Mouse (Mus musculus): ENCODE measurements around the gene C1rl.
"Not testable (repeated sequence)": the region's sequence is repeated elsewhere in the genome, so short reads cannot be mapped to it uniquely, and the experiment has no call there.

C1rl gene

DNA sequence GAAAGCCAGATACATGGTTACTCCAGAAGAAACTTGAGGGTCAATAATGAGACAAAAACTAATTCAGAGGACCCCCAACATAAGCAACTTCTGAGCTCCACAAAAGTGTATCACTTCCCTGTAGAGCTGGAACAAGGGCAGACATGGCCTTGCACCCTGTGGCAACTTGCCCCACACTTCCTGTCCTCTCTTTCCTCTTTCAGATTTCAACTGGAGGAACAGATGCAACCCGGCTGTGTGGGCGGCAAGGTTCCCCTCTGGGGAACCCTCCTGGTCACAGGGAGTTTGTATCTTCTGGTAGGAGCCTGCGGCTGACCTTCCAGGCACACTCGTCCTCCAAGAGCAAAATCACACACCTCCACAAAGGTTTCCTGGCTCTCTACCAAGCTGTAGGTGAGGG is 12.1 kb downstream of the C1rl start:
- DNase-seq (ENCODE audit: low spot score), result no peak

DNA sequence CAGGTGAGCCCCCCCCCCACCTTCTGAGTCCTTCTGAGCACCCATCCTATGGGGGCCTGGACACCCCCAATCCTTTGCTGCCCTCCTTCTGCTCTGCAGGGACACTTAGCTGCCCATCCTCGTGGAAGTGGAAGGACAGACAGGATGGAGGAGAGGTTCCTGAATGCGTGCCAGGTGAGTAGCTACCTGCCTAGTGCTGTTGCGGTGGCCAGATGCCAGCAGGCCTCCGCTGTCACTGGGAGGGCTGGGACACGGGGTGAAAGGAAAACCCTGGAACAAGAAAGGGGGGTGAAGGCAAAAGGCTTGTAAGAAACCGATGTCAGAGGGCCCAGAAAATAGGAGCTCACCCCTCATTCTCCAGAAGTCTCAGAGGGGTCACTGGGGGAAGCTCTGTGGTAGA is 14.1 kb downstream of the C1rl start:
- no peak for DNase-seq (ENCODE audit: low spot score)

DNA sequence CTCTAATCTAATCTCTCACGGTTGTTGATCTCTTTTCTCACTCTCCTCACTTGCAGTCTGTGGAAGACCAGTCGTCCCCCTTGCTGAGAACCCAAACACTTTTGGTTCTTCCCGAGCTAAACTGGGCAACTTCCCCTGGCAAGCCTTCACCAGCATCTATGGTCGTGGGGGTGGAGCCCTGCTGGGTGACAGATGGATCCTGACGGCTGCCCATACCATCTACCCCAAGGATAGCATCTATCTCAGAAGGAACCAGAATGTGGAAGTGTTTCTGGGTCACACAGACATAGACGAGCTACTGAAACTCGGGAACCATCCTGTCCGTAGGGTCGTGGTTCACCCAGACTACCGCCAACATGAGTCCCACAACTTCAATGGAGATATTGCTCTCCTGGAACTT is 15.4 kb downstream of the C1rl start:
- DNase-seq (ENCODE audit: low spot score), result no peak

DNA sequence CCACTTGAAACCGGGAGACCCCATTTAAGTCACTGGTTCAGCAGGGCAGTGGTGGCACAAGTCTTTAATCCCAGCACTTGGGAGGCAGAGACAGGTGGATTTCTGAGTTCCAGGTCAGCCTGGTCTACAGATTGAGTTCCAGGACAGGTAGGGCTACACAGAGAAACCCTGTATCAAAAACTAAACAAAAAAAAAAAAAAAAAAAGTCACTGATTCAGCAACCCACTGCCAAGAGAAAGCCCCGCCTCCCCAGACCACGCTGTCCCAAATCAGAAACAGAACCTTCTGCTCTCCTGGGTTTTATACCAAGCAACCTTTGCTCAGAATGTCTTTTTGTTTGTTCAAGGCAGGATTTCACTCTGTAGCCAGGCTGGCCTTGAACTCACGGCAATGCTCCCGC is 16.3 kb downstream of the C1rl start:
- not testable (repeated sequence) for DNase-seq (ENCODE audit: low spot score)

DNA sequence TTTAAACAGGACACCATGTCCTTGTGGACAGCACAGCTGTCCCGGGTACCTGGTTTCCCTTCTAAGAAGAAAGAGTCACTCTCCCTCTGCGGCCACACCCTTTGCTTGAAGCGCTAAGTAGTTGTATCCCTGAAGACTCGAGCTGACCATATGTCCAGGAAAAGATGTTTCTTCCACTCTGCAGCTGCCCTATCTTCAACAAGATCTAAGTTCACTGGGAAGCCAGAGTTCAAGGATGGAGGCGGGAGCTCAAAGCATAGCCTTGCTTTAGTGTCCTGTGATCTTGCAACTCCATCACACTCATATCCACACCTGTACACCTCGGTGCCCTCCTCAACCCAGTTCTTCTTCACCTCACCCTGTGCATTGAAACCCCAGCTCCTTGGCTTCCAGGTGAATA is 19.0 kb downstream of the C1rl start:
- DNase-seq (ENCODE audit: low spot score), result no peak

DNA sequence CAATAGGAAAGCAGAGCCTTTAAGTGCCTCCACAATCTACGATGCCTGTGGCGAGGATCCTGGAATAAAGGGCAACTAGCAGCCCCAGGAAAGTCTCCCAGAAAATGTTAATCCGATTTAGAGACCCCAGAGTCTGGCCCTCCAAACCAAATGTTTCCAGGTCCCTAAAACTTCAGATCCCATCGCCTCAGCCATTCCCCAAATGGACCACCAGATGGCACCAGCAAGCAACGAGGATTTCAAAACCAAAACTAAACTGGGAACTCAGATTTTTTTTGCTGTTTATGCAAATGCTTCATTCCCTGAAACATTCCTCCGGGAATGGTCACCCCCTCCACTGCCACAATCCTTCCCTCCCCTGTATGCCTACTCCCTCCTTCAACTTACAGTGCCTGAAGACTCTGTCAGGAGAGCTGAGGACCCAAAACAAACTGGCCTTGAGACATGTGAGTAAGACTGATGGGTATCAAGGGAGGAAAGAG is 19.5 kb downstream of the C1rl start, which contains the start of gene C1ra:
C1ra (plus strand) TSS at position 51 of the 482 bp plus-strand sequence.
- DNase-seq (ENCODE audit: low spot score), result peak; percentile 37

DNA sequence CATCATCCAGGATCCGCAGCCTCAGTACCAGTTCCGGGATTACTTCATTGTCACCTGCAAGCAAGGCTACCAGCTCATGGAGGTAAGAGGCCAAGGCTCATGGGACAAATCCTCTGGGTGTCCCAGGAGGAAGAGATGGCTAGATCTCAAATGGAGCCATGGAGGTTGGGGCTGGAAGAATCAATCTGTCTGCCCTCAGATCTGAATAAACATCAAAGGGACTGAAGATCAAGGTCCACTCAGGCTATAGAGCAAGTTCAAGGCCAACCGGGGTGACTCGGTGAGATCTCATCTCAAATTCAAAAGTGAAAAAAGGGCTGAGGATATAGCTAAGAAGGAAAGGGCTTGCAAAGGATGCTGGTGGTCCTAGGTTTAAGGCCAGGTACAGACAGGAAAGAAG is 24.8 kb downstream of the C1rl start:
- DNase-seq (ENCODE audit: low spot score), result not testable (repeated sequence)

DNA sequence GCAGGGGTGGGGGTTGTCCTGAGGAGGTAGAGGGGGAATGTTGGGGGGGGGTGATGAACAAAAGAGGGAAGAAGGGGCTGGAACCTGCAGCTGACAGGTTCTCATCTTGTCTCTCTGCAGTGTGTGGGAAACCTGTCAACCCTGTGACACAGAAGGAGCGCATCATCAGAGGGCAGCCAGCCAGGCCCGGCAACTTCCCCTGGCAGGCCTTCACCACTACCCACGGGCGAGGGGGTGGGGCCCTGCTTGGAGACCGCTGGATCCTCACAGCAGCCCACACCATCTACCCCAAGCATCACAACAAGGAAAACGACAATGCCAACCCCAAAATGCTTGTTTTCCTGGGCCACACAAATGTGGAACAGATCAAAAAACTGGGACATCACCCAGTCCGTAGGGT is 29.2 kb downstream of the C1rl start:
- DNase-seq (ENCODE audit: low spot score), result not testable (repeated sequence)

DNA sequence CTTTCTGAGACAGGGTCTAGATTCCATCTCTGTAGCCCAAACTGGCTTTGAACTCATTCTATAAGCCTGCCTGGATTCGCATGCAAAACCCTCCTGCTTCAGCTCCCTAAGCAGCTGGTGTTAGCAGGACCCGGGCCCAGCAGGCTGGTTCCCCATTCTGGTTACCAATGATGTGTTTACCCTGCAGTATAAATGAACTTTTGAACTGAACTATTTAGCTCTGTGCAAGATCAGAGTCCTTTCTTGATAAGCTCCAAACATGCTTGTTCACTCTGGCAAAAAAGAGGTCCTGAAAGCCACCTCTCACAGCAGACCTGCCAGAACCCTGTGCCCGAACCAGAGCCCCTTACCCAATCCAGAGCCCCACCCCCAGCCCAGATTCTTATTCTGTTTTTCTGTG is 35.0 kb downstream of the C1rl start:
- no peak for DNase-seq (ENCODE audit: low spot score)

DNA sequence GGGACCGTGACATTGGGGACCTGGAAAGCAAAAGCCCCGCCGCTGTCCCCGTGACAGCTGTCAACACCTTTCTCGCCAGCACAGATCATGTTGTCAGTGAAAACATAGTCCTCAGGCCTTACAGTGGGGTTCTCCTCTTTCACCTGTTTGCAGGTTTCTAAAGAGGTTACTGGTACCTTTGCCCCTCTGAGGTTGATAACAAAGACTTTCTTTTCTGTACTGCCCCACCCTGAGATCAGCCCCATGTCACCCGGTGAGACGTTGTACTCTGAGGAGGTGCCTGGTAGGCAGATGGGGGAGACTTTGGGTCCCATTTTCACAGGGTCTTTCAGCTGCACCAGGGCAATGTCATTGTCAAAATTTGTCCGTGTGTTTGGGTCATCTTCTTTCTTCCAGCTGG is 38.2 kb downstream of the C1rl start:
- no peak for DNase-seq (ENCODE audit: low spot score)

DNA sequence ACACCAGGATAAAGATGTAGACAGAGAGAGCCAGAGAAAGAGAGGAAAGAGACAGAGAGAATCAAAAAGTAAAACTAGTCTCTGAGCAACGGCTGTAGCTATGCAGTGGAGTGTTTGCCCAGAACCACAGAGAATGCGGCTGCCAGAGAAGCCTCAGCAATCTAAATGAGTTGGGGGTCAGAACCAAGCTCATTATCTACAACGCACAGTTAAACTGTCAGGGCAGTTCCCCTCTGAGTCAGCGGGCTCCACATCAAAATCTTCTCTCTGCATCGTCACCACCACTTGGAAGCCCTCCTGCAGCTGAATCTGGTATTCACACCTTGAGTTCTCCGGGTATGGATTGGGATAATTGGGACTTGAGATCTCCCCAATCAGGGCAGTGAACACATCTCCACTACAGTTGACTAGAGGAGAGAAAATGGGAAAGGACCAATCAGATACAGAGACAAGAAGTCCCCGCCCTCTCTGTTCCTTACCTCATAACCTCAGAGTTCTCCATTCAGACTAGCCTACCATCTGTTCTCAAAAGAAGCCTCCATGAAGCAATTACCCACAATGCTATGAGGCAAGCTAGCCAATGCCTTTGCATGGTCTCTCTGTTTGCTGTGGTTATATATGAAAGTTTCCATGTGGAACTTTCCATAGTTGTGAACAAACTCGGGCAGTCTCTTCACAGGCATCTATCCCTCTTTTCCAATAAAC is 43.4 kb downstream of the C1rl start:
- not testable (repeated sequence) for DNase-seq (ENCODE audit: low spot score)

DNA sequence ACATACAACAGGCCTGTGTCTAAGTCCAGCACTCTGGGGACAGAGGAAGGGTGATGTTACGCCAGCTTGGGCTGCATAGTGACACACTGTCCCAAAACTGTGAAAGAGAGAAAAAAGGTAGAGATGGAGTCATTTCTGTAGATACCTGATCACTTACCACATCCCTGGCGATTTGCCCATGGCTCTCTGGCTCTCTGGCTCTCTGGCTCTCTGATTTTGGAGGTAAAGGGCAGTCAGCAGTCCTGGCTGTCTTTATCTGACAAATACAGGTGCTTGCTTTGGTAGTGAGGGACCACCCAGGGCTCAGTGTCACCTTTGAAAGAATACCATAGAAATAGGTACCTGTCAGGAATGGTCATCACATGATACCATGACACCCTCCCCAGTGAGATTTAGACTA is 48.3 kb downstream of the C1rl start:
- DNase-seq (ENCODE audit: low spot score), result not testable (repeated sequence)

DNA sequence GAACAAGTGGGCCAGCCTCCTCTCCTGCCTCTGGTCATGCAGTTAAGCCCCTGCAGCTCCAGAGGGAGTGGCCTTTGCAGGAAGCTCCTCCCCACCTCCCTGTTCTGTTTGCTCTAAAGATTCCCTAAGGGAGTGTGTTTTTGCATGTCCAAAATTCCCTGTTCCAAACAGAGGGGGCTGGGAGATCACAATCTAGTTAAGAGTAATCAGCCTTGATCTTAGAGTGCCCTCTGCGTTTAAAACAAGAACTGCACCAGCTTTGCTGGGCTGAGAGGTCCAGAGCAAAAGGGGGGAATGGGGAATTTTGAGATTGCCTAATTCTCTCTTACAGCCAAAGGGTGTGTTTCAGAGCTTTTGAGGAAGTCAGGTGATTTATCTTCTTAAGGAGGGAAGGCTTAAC is 49.4 kb downstream of the C1rl start, which contains the start of gene C1s1:
C1s1 (minus strand) TSS at position 76 of the 400 bp plus-strand sequence.
- DNase-seq (ENCODE audit: low spot score), result not testable (repeated sequence)

DNA sequence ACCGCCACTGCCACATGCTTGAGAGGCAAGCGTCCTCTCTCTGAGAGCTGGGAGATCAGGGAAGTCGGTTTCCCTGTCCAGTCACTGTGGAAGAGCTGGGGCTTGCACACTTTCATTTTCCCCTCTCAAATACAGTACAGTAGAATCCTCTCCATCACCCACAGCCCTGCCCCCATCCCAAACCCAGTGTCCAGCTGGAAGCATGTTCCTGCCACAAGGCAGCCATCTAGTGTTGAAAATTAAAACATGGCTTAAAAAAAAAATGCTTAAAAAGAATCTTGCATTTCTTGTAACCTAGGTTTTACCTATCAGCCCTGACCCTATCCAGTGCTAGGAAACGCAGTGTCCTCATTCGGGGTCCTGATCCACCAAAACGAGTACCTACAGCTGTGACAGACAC is 51.6 kb downstream of the C1rl start:
- DNase-seq (ENCODE audit: low spot score), result no peak

DNA sequence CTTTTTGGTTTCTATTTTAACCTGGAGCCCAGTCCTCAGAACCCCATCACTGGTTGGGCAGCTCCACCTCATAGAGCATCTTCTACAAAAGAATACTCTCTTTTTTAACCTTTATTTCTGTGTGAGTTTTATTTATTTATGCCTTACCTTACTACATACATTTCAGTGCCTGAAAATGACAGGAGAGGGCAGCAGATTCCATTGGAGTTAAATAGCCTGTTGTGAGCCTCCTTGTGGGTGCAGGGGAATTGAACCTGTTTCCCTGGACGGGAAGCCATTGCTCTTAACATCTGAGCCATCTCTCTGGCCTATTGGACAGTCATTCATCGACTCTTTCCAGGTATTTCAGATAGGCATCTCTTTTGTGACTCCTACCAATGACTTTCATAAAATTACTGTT is 52.5 kb downstream of the C1rl start:
- DNase-seq (ENCODE audit: low spot score), result no peak

DNA sequence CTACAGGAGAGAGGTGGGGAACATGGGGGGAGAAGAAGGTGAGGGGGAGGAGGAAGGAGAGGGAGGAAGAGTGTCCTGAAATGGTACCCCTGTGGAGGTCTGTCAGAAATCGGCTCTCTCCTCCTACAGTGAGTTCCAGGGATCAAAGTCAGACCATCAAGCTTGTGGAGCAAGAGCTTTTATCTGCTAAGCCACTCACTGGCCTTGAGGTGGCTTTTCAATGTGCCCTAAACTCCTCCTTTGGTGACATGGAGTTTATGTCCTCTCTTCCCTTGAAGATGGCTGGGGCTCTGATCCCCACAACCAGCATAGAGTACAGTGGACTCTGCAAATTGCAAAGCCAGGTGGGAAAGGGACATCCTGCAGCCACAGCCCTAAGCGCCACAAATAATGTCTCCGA is 55.1 kb downstream of the C1rl start:
- not testable (repeated sequence) for DNase-seq (ENCODE audit: low spot score)

DNA sequence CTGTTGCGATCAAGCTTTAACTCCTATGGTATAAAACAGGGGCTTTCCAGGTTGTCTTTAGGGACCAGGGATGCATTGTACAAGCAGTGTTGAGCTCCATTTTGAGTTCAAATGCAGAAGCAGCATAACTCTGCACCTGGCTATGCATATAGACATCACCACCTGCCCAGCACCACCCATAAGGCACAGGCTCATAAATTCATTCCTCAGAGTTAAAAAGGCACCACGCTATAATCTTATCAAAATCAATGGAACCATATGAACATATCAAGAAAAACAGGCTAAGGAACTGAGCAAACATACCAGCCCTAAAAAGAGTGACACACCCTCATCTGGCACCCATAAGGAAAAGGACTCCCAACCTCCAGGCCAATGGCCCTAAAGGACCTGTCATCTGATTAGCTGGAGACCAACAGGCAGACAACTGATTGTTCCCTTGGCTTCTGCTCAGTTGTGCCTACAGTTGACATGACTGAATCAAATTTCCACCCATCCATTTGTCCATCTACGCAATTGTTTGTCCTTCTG is 56.2 kb downstream of the C1rl start:
- DNase-seq (ENCODE audit: low spot score), result no peak

DNA sequence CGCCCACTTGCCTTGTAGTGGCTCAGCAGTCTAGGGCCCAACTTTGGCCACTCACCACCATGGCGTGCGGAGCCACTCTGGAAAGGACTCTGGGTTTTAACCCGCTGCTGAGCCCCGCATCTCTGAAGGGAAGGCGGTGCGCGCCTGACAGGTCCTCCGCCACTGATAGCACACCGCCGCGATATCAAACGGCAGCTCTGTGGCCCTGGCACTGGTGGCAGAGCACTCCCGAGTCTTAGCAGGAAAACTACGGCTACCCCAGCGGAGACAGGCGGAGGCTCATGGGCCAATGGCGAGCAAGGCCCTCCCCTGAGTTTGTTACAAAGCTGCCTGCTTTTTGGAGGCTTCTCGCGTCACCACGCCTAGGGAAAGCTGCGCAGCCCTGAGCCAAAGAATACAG is 59.9 kb downstream of the C1rl start:
- no peak for DNase-seq (ENCODE audit: low spot score)

DNA sequence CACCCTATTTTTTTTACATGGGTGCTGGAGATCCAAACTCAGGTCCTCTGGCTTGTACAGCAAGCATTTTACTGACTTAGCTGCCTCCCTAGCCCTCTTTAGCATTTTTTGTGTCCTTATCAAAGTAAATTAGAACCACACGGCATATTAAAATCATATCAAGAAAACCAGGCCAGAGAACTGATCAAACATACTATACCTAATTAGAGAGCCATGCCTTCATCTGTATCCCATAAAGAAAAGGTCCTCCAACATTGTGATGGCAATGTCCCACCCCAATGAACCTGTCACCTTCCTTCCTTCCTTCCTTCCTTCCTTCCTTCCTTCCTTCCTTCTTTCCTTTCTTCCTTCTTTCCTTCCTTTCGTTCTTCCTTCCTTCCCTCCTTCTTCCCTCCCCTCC is 63.0 kb downstream of the C1rl start:
- DNase-seq (ENCODE audit: low spot score), result not testable (repeated sequence)

Data from T-cell, adult 2 months (primary cell).